Mouse (Mus musculus): ENCODE measurements around the gene Abcg5. TPM values are rescaled to one million over a fixed set of nuclear protein-coding genes. Genes with fewer than 3 reads are reported as not detected.

The Abcg5 gene
- polyA plus RNA-seq, 1 experiment: 0.10 TPM

DNA sequence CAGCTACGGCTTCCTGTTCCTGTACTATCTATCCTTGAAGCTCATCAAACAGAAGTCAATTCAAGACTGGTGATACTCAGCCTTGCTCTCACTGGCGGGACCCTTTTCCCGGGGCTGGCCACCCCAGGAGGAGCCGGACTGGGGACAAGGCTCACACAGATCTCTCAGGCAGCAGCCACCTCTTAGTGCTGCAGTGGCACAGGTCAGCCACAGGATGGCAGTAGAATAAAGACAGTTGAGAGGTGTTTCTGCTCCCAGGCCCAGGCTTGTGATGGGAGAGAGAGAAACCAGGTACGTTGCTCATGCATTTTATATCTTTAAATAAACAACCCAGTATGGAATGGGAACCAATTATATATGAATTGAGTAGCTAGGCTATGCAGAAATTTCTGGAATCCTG is 15.9 kb upstream of the Abcg5 start:
- Histone ChIP-seq H3K27me3 (ENCODE audit: control insufficient read depth, insufficient read depth, low read length) (no peaks in the 10 kb centered on the region), H3K27ac (ENCODE audit: insufficient read depth, low read length) (no peak overlapping the region), H3K4me3 (replicated peaks; ENCODE audit: insufficient read depth, low read depth, low read length) (no peak overlapping the region), H3K4me1 (ENCODE audit: control insufficient read depth, insufficient read depth, low read length) (no peaks in the 10 kb centered on the region)
- peak; percentile 55 to 58 for DNase-seq
- TF ChIP-seq POLR2A (IDR thresholded peaks at IDR 0.05; ENCODE audit: borderline replicate concordance, insufficient read depth, low read length): no peak
- peak; percentile 82 for TF ChIP-seq CTCF (IDR thresholded peaks at IDR 0.05; ENCODE audit: borderline replicate concordance, insufficient read depth, low read depth, low read length)
- 19% methylated on average over 5 of the region's 5 CpGs for WGBS

- Histone ChIP-seq H3K4me1 (ENCODE audit: control insufficient read depth, insufficient read depth, low read length) (no peaks in the 10 kb centered on the region), H3K4me3 (replicated peaks; ENCODE audit: insufficient read depth, low read depth, low read length) (no peak overlapping the region), H3K27ac (ENCODE audit: insufficient read depth, low read length) (no peak overlapping the region), H3K27me3 (ENCODE audit: control insufficient read depth, insufficient read depth, low read length) (no peaks in the 10 kb centered on the region)
- 54% methylated on average over 6 of the region's 6 CpGs for WGBS
- no peak for DNase-seq
- TF ChIP-seq POLR2A (IDR thresholded peaks at IDR 0.05; ENCODE audit: borderline replicate concordance, insufficient read depth, low read length) (no peak), CTCF (IDR thresholded peaks at IDR 0.05; ENCODE audit: borderline replicate concordance, insufficient read depth, low read depth, low read length) (no peak)
Observed at GRCm38 (mm10) chr17:84696537-84696936, 13.7 kb upstream of the Abcg5 start.

DNA sequence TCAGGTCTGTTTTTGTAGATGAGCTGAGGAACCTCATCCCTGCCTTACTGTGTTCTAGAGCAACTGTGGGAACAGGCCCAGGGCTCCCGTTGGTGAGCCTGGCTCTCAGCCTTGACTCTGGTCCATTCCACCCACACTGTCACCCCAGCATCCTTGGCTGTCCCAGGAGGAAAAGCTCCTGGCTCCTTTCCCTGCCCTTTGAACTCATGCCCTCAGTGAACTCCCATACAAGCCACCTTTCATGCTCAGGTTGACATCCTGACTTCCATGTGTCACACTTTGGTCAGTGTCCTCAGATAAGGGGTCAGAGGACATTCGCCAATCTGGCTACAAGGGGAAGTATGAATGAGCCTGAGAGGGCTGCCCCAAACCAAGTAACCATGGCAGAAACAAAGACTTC is 10.9 kb upstream of the Abcg5 start:
- no peak overlapping the region for H3K27ac ChIP-seq (ENCODE audit: insufficient read depth, low read length)
- H3K4me1 ChIP-seq (ENCODE audit: control insufficient read depth, insufficient read depth, low read length): no peaks in the 10 kb centered on the region
- no peak overlapping the region for H3K4me3 ChIP-seq (replicated peaks; ENCODE audit: insufficient read depth, low read depth, low read length)
- no peak for TF ChIP-seq POLR2A (IDR thresholded peaks at IDR 0.05; ENCODE audit: borderline replicate concordance, insufficient read depth, low read length)
- no peak for TF ChIP-seq CTCF (IDR thresholded peaks at IDR 0.05; ENCODE audit: borderline replicate concordance, insufficient read depth, low read depth, low read length)
- 49% methylated on average over 2 of the region's 2 CpGs for WGBS
- DNase-seq: no peak
- H3K27me3 ChIP-seq (ENCODE audit: control insufficient read depth, insufficient read depth, low read length): no peaks in the 10 kb centered on the region

DNA sequence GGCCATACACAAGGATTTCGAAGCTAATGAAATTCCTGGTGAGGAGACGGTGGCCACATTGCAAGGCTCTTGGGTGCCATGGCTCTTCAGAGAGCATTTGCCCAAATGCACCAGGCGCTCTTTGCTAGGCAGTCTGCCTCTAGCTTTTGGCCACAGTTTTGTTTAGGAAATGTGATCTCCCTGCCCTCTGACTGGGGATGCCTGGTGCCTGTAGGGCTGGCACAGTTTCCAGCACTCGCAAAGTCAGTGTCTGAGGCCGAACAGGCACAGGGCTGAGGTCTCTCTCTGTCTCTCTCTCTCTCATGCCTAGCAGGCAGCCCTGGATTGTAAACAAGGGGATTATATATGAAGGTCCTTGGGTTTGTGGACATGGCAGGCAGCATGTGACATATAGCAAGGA is 7.3 kb upstream of the Abcg5 start:
- DNase-seq: no peak
- Histone ChIP-seq H3K27me3 (ENCODE audit: control insufficient read depth, insufficient read depth, low read length) (no peaks in the 10 kb centered on the region), H3K27ac (ENCODE audit: insufficient read depth, low read length) (no peak overlapping the region), H3K4me3 (replicated peaks; ENCODE audit: insufficient read depth, low read depth, low read length) (no peak overlapping the region), H3K4me1 (ENCODE audit: control insufficient read depth, insufficient read depth, low read length) (no peaks in the 10 kb centered on the region)
- TF ChIP-seq CTCF (IDR thresholded peaks at IDR 0.05; ENCODE audit: borderline replicate concordance, insufficient read depth, low read depth, low read length): no peak
- no peak for TF ChIP-seq POLR2A (IDR thresholded peaks at IDR 0.05; ENCODE audit: borderline replicate concordance, insufficient read depth, low read length)
- 51% methylated on average over 5 of the region's 5 CpGs for WGBS

DNA sequence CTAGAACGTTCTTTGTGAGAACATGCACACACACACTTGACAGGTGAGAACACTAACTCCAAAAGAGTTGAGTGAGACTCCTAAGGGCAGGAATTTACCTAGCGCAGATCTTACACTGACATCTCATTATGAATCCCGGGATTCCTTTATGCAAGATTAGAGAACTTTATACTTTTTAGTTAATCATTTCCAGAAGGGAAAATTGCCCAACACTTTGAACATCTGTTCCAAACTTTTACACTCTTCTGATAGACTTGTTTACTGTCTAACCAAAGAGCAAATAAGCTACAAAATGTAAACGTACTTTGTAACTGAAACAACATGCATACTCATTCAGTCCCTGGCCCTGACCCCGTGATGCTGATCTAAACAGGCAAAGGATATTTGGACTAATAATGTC is 6.5 kb upstream of the Abcg5 start:
- DNase-seq: no peak
- WGBS: 85% methylated on average over 5 of the region's 5 CpGs
- Histone ChIP-seq H3K4me3 (replicated peaks; ENCODE audit: insufficient read depth, low read depth, low read length) (no peak overlapping the region), H3K4me1 (ENCODE audit: control insufficient read depth, insufficient read depth, low read length) (no peaks in the 10 kb centered on the region), H3K27ac (ENCODE audit: insufficient read depth, low read length) (no peak overlapping the region), H3K27me3 (ENCODE audit: control insufficient read depth, insufficient read depth, low read length) (no peaks in the 10 kb centered on the region)
- no peak for TF ChIP-seq CTCF (IDR thresholded peaks at IDR 0.05; ENCODE audit: borderline replicate concordance, insufficient read depth, low read depth, low read length)
- no peak for TF ChIP-seq POLR2A (IDR thresholded peaks at IDR 0.05; ENCODE audit: borderline replicate concordance, insufficient read depth, low read length)

- WGBS: 86% methylated on average over 11 of the region's 11 CpGs
- Histone ChIP-seq H3K27ac (ENCODE audit: insufficient read depth, low read length) (no peak overlapping the region), H3K27me3 (ENCODE audit: control insufficient read depth, insufficient read depth, low read length) (no peaks in the 10 kb centered on the region), H3K4me1 (ENCODE audit: control insufficient read depth, insufficient read depth, low read length) (no peaks in the 10 kb centered on the region), H3K4me3 (replicated peaks; ENCODE audit: insufficient read depth, low read depth, low read length) (no peak overlapping the region)
- TF ChIP-seq POLR2A (IDR thresholded peaks at IDR 0.05; ENCODE audit: borderline replicate concordance, insufficient read depth, low read length): no peak
- TF ChIP-seq CTCF (IDR thresholded peaks at IDR 0.05; ENCODE audit: borderline replicate concordance, insufficient read depth, low read depth, low read length): no peak
- no peak for DNase-seq
Observed at GRCm38 (mm10) chr17:84688834-84689233, 6.0 kb upstream of the Abcg5 start.

DNA sequence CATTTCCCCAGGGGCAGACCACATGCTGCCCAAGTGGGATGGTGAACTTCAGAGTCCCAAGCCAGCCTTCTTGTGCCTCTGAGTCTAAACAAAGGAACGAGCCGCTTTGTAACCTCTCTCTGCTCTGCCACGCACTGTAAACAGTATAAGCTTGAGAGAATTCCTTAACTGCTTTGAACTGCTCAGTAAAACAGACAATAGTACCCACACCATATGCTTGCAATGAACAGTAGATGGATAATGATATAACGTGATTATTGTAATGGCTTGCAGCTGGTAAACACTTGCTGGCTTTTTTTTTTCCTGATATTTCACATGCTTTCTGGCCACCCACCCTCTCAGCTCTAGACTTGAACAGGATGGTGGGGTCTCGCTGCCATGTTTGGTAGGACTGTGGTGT is 5.2 kb upstream of the Abcg5 start:
- H3K4me3 ChIP-seq (replicated peaks; ENCODE audit: insufficient read depth, low read depth, low read length): no peak overlapping the region
- no peak for DNase-seq
- no peaks in the 10 kb centered on the region for H3K27me3 ChIP-seq (ENCODE audit: control insufficient read depth, insufficient read depth, low read length)
- TF ChIP-seq CTCF (IDR thresholded peaks at IDR 0.05; ENCODE audit: borderline replicate concordance, insufficient read depth, low read depth, low read length) (no peak), POLR2A (IDR thresholded peaks at IDR 0.05; ENCODE audit: borderline replicate concordance, insufficient read depth, low read length) (no peak)
- H3K4me1 ChIP-seq (ENCODE audit: control insufficient read depth, insufficient read depth, low read length): no peaks in the 10 kb centered on the region
- no peak overlapping the region for H3K27ac ChIP-seq (ENCODE audit: insufficient read depth, low read length)
- WGBS: 72% methylated on average over 5 of the region's 5 CpGs

DNA sequence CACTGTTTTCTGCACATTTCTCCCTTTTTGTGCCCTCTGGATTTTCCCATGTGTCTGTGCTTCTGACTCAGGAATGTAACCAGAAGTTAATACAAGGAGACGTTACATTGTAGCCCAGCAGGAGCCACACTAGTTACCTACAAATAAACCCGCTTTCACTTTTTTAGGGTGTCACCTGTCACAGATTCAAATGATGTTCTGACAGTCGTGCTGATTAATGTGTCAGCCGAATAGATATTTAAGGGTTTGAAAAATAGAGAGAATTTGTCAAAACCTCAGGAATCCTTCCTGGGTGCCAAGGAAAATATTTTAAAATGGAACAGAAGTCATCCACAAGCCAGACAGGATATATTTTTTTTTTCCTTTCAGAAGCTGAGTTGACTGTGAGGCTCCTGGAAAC is 2.5 kb upstream of the Abcg5 start:
- H3K4me1 ChIP-seq (ENCODE audit: control insufficient read depth, insufficient read depth, low read length): no peaks in the 10 kb centered on the region
- WGBS: 80% methylated on average over 4 of the region's 4 CpGs
- no peak for DNase-seq
- no peak overlapping the region for H3K27ac ChIP-seq (ENCODE audit: insufficient read depth, low read length)
- H3K4me3 ChIP-seq (replicated peaks; ENCODE audit: insufficient read depth, low read depth, low read length): no peak overlapping the region
- TF ChIP-seq CTCF (IDR thresholded peaks at IDR 0.05; ENCODE audit: borderline replicate concordance, insufficient read depth, low read depth, low read length) (no peak), POLR2A (IDR thresholded peaks at IDR 0.05; ENCODE audit: borderline replicate concordance, insufficient read depth, low read length) (no peak)
- no peaks in the 10 kb centered on the region for H3K27me3 ChIP-seq (ENCODE audit: control insufficient read depth, insufficient read depth, low read length)

Data from cerebellum, adult 2 months (tissue).